Mouse (Mus musculus) erythroblast, embryonic 14.5 days (primary cell): ENCODE measurements around the gene Adamts4. TPM values are rescaled to one million over a fixed set of nuclear protein-coding genes. Genes with fewer than 3 reads are reported as not detected.
A peak's percentile ranks its signal among the peaks of the same experiment; 100 is the strongest.

ENCODE experiments used
- H3K27me3 ChIP-seq: 2 replicates; pipeline ENCODE4 v1.6.1; 2012; ENCODE audit warnings: inconsistent platforms; ENCODE audit not compliant: control insufficient read depth
- H3K36me3 ChIP-seq: 2 replicates; pipeline ENCODE4 v1.6.1; 2012; ENCODE audit warnings: mild to moderate bottlenecking, inconsistent platforms; ENCODE audit not compliant: control insufficient read depth
- H3K4me1 ChIP-seq: 2 replicates; pipeline ENCODE4 v1.6.1; 2012; ENCODE audit warnings: inconsistent platforms; ENCODE audit not compliant: control insufficient read depth
- H3K4me3 ChIP-seq: replicated peaks from 2 replicates; pipeline ENCODE3; 2012; ENCODE audit warnings: moderate library complexity, mild to moderate bottlenecking, inconsistent platforms
- H3K9me3 ChIP-seq: 2 replicates; pipeline ENCODE4 v1.6.1; 2012; ENCODE audit warnings: low read length, inconsistent platforms, mixed read lengths; ENCODE audit not compliant: control insufficient read depth
- GATA1 ChIP-seq: IDR thresholded peaks from 2 replicates; pipeline ENCODE4 v1.6.1; 2012; ENCODE audit warnings: low read length, inconsistent platforms, mixed read lengths
- TAL1 ChIP-seq: IDR thresholded peaks from 3 replicates; pipeline ENCODE4 v1.6.1; 2012; ENCODE audit warnings: low read length, inconsistent platforms, mixed read lengths
- polyA plus RNA-seq: library from polyadenylated mRNA; stranded (reverse); fragments of >175 nt; gene quantifications from 2 replicates; pipeline ENCODE4 v1.2.3, GENCODE M21; 2012

Gene Adamts4
- polyA plus RNA-seq, 1 experiment: not detected

- Histone ChIP-seq H3K9me3 (no peaks in the 10 kb centered on the region), H3K36me3 (peaks cover 12% of the 10 kb centered on the region), H3K4me1 (peaks cover 37% of the 10 kb centered on the region), H3K4me3 (no peak overlapping the region), H3K27me3 (peaks cover 50% of the 10 kb centered on the region)
- TF ChIP-seq GATA1 (no peak), TAL1 (no peak)
Observed at GRCm38 (mm10) chr1:171248386-171249226, 1.6 kb upstream of the Adamts4 start.

GRCm38 (mm10) chr1:171250680-171251593 lies 716 bp downstream of the Adamts4 start, which contains the start of gene Ndufs2:
Gene Ndufs2, minus strand, starts transcription at chr1:171251388.
- no peaks in the 10 kb centered on the region for H3K36me3 ChIP-seq
- H3K4me1 ChIP-seq: peaks cover 26% of the 10 kb centered on the region
- no peak within 1 kb of the TSS for H3K4me3 ChIP-seq
- no peaks in the 10 kb centered on the region for H3K9me3 ChIP-seq
- H3K27me3 ChIP-seq: peaks cover 57% of the 10 kb centered on the region
- TF ChIP-seq TAL1: no peak
- no peak for TF ChIP-seq GATA1

GRCm38 (mm10) chr1:171251594-171252324 lies 1.5 kb downstream of the Adamts4 start:
- TF ChIP-seq TAL1: no peak
- no peak for TF ChIP-seq GATA1
- Histone ChIP-seq H3K4me1 (peaks cover 19% of the 10 kb centered on the region), H3K4me3 (no peak overlapping the region), H3K36me3 (no peaks in the 10 kb centered on the region), H3K27me3 (peaks cover 57% of the 10 kb centered on the region), H3K9me3 (no peaks in the 10 kb centered on the region)

GRCm38 (mm10) chr1:171252415-171252814 lies 2.2 kb downstream of the Adamts4 start:
- no peaks in the 10 kb centered on the region for H3K9me3 ChIP-seq
- H3K36me3 ChIP-seq: no peaks in the 10 kb centered on the region
- H3K4me3 ChIP-seq: no peak overlapping the region
- no peak for TF ChIP-seq TAL1
- peaks cover 57% of the 10 kb centered on the region for H3K27me3 ChIP-seq
- H3K4me1 ChIP-seq: peaks cover 20% of the 10 kb centered on the region

- H3K36me3 ChIP-seq: no peaks in the 10 kb centered on the region
- H3K27me3 ChIP-seq: peaks cover 59% of the 10 kb centered on the region
- no peak overlapping the region for H3K4me3 ChIP-seq
- no peak for TF ChIP-seq GATA1
- no peak for TF ChIP-seq TAL1
- H3K4me1 ChIP-seq: peaks cover 17% of the 10 kb centered on the region
- H3K9me3 ChIP-seq: no peaks in the 10 kb centered on the region
Observed at GRCm38 (mm10) chr1:171256095-171256818, 6.0 kb downstream of the Adamts4 start.

- peak overlapping the region; percentile 16 for H3K4me3 ChIP-seq
- peaks cover 17% of the 10 kb centered on the region for H3K4me1 ChIP-seq
- TF ChIP-seq GATA1: no peak
- TF ChIP-seq TAL1: no peak
- no peaks in the 10 kb centered on the region for H3K36me3 ChIP-seq
- H3K9me3 ChIP-seq: no peaks in the 10 kb centered on the region
- peaks cover 58% of the 10 kb centered on the region for H3K27me3 ChIP-seq
Observed at GRCm38 (mm10) chr1:171256937-171257548, 6.8 kb downstream of the Adamts4 start.

- H3K4me1 ChIP-seq: peaks cover 19% of the 10 kb centered on the region
- H3K4me3 ChIP-seq: no peak overlapping the region
- H3K36me3 ChIP-seq: no peaks in the 10 kb centered on the region
- peaks cover 58% of the 10 kb centered on the region for H3K27me3 ChIP-seq
- no peak for TF ChIP-seq GATA1
- no peak for TF ChIP-seq TAL1
- H3K9me3 ChIP-seq: no peaks in the 10 kb centered on the region
Observed at GRCm38 (mm10) chr1:171257781-171258180, 7.6 kb downstream of the Adamts4 start.

- Histone ChIP-seq H3K27me3 (peaks cover 59% of the 10 kb centered on the region), H3K4me1 (peaks cover 19% of the 10 kb centered on the region), H3K9me3 (no peaks in the 10 kb centered on the region), H3K36me3 (no peaks in the 10 kb centered on the region), H3K4me3 (peak overlapping the region; percentile 26)
- TF ChIP-seq GATA1 (no peak), TAL1 (no peak)
Observed at GRCm38 (mm10) chr1:171258921-171259320, 8.7 kb downstream of the Adamts4 start.
